Mouse (Mus musculus): Measurements from ENCODE around the gene Parp6.

Parp6 gene

GRCm38 (mm10) chr9:59655958-59656634, 39.0 kb downstream of the Parp6 start, which contains the start of gene Pkm:
Gene Pkm (plus strand): TSS chr9:59656368.
- peak; percentile 98 for DNase-seq (ENCODE audit: low read depth, low spot score)

GRCm38 (mm10) chr9:59656635-59657617, 39.8 kb downstream of the Parp6 start:
- peak; percentile 90 for DNase-seq (ENCODE audit: low read depth, low spot score)

GRCm38 (mm10) chr9:59658146-59658545, 41.1 kb downstream of the Parp6 start:
- DNase-seq (ENCODE audit: low read depth, low spot score) = no peak

- DNase-seq (ENCODE audit: low read depth, low spot score) = peak; percentile 85
Observed at GRCm38 (mm10) chr9:59659036-59660026, 42.2 kb downstream of the Parp6 start.

GRCm38 (mm10) chr9:59660421-59660820, 43.3 kb downstream of the Parp6 start:
- no peak for DNase-seq (ENCODE audit: low read depth, low spot score)

- no peak for DNase-seq (ENCODE audit: low read depth, low spot score)
Observed at GRCm38 (mm10) chr9:59661298-59661975, 44.4 kb downstream of the Parp6 start.

GRCm38 (mm10) chr9:59663226-59663625, 46.1 kb downstream of the Parp6 start:
- DNase-seq (ENCODE audit: low read depth, low spot score) = no peak

- DNase-seq (ENCODE audit: low read depth, low spot score) = no peak
Observed at GRCm38 (mm10) chr9:59663957-59664356, 46.9 kb downstream of the Parp6 start.

- no peak for DNase-seq (ENCODE audit: low read depth, low spot score)
Observed at GRCm38 (mm10) chr9:59664664-59665256, 47.7 kb downstream of the Parp6 start.

GRCm38 (mm10) chr9:59666016-59666415, 48.9 kb downstream of the Parp6 start:
- DNase-seq (ENCODE audit: low read depth, low spot score) = no peak

GRCm38 (mm10) chr9:59666813-59667212, 49.7 kb downstream of the Parp6 start:
- no peak for DNase-seq (ENCODE audit: low read depth, low spot score)

GRCm38 (mm10) chr9:59667250-59667649, 50.2 kb downstream of the Parp6 start:
- DNase-seq (ENCODE audit: low read depth, low spot score) = no peak

- DNase-seq (ENCODE audit: low read depth, low spot score) = no peak
Observed at GRCm38 (mm10) chr9:59667904-59668303, 50.8 kb downstream of the Parp6 start.

- DNase-seq (ENCODE audit: low read depth, low spot score) = no peak
Observed at GRCm38 (mm10) chr9:59668473-59668872, 51.4 kb downstream of the Parp6 start.

- no peak for DNase-seq (ENCODE audit: low read depth, low spot score)
Observed at GRCm38 (mm10) chr9:59669172-59669571, 52.1 kb downstream of the Parp6 start.

- DNase-seq (ENCODE audit: low read depth, low spot score) = no peak
Observed at GRCm38 (mm10) chr9:59672195-59672894, 55.3 kb downstream of the Parp6 start.

- DNase-seq (ENCODE audit: low read depth, low spot score) = no peak
Observed at GRCm38 (mm10) chr9:59673427-59673826, 56.3 kb downstream of the Parp6 start.

GRCm38 (mm10) chr9:59675598-59675997, 58.5 kb downstream of the Parp6 start:
- no peak for DNase-seq (ENCODE audit: low read depth, low spot score)

- DNase-seq (ENCODE audit: low read depth, low spot score) = no peak
Observed at GRCm38 (mm10) chr9:59678313-59678712, 61.2 kb downstream of the Parp6 start.
